Mouse (Mus musculus): ENCODE results near the gene Mia3.
"Not testable (repeated sequence)": the region's sequence is repeated elsewhere in the genome, so short reads cannot be mapped to it uniquely, and the experiment has no call there.

Mia3 gene

GRCm38 (mm10) chr1:183344886-183345816 lies 24.2 kb downstream of the Mia3 start:
- DNase-seq (ENCODE audit: low read depth in 2 of 2, low spot score in 2 of 2), result peak; percentile 84 to 85

- DNase-seq (ENCODE audit: low read depth in 2 of 2, low spot score in 2 of 2), result not testable (repeated sequence)
Measured at GRCm38 (mm10) chr1:183342902-183343301, 26.5 kb downstream of the Mia3 start.

GRCm38 (mm10) chr1:183327171-183327570 lies 42.2 kb downstream of the Mia3 start:
- no peak for DNase-seq (ENCODE audit: low read depth in 2 of 2, low spot score in 2 of 2)

- no peak for DNase-seq (ENCODE audit: low read depth in 2 of 2, low spot score in 2 of 2)
Measured at GRCm38 (mm10) chr1:183324433-183324832, 44.9 kb downstream of the Mia3 start.

- no peak for DNase-seq (ENCODE audit: low read depth in 2 of 2, low spot score in 2 of 2)
Measured at GRCm38 (mm10) chr1:183323923-183324322, 45.4 kb downstream of the Mia3 start.

- not testable (repeated sequence) for DNase-seq (ENCODE audit: low read depth in 2 of 2, low spot score in 2 of 2)
Measured at GRCm38 (mm10) chr1:183322496-183322895, 46.9 kb downstream of the Mia3 start.

- DNase-seq (ENCODE audit: low read depth in 2 of 2, low spot score in 2 of 2), result no peak
Measured at GRCm38 (mm10) chr1:183320708-183321107, 48.6 kb downstream of the Mia3 start.

GRCm38 (mm10) chr1:183315783-183316182 lies 53.6 kb downstream of the Mia3 start:
- no peak for DNase-seq (ENCODE audit: low read depth in 2 of 2, low spot score in 2 of 2)

- no peak for DNase-seq (ENCODE audit: low read depth in 2 of 2, low spot score in 2 of 2)
Measured at GRCm38 (mm10) chr1:183312076-183312475, 57.3 kb downstream of the Mia3 start.

- DNase-seq (ENCODE audit: low read depth in 2 of 2, low spot score in 2 of 2), result not testable (repeated sequence)
Measured at GRCm38 (mm10) chr1:183309601-183310000, 59.8 kb downstream of the Mia3 start.

- DNase-seq (ENCODE audit: low read depth in 2 of 2, low spot score in 2 of 2), result no peak
Measured at GRCm38 (mm10) chr1:183308476-183308875, 60.9 kb downstream of the Mia3 start.

- DNase-seq (ENCODE audit: low read depth in 2 of 2, low spot score in 2 of 2), result no peak
Measured at GRCm38 (mm10) chr1:183307555-183307954, 61.8 kb downstream of the Mia3 start.

GRCm38 (mm10) chr1:183299161-183299560 lies 70.2 kb downstream of the Mia3 start:
- peak; percentile 95 to 100 for DNase-seq (ENCODE audit: low read depth in 2 of 2, low spot score in 2 of 2)

- peak; percentile 17 to 45 for DNase-seq (ENCODE audit: low read depth in 2 of 2, low spot score in 2 of 2)
Measured at GRCm38 (mm10) chr1:183297886-183298489, 71.4 kb downstream of the Mia3 start.

- DNase-seq (ENCODE audit: low read depth in 2 of 2, low spot score in 2 of 2), result peak; percentile 47 to 50
Measured at GRCm38 (mm10) chr1:183297473-183297885, 71.9 kb downstream of the Mia3 start.

GRCm38 (mm10) chr1:183296877-183297383 lies 72.4 kb downstream of the Mia3 start, which contains the start of gene Brox:
Gene Brox, minus strand, starts transcription at chr1:183297269.
- DNase-seq (ENCODE audit: low read depth in 2 of 2, low spot score in 2 of 2), result peak; percentile 90 to 96

- DNase-seq (ENCODE audit: low read depth in 2 of 2, low spot score in 2 of 2), result peak; percentile 56 to 64
Measured at GRCm38 (mm10) chr1:183296465-183296864, 72.9 kb downstream of the Mia3 start, which contains the start of gene Aida. Gene Aida, plus strand, starts transcription at chr1:183296590.

GRCm38 (mm10) chr1:183289576-183289975 lies 79.8 kb downstream of the Mia3 start:
- no peak for DNase-seq (ENCODE audit: low read depth in 2 of 2, low spot score in 2 of 2)

GRCm38 (mm10) chr1:183288351-183288750 lies 81.0 kb downstream of the Mia3 start:
- DNase-seq (ENCODE audit: low read depth in 2 of 2, low spot score in 2 of 2), result no peak
